Mouse (Mus musculus): ENCODE results near the gene Npas4. TPM values are rescaled to one million over a fixed set of nuclear protein-coding genes. Genes with fewer than 3 reads are reported as not detected.

Npas4 gene
- polyA plus RNA-seq, 1 experiment from 2014 or later = not detected

DNA sequence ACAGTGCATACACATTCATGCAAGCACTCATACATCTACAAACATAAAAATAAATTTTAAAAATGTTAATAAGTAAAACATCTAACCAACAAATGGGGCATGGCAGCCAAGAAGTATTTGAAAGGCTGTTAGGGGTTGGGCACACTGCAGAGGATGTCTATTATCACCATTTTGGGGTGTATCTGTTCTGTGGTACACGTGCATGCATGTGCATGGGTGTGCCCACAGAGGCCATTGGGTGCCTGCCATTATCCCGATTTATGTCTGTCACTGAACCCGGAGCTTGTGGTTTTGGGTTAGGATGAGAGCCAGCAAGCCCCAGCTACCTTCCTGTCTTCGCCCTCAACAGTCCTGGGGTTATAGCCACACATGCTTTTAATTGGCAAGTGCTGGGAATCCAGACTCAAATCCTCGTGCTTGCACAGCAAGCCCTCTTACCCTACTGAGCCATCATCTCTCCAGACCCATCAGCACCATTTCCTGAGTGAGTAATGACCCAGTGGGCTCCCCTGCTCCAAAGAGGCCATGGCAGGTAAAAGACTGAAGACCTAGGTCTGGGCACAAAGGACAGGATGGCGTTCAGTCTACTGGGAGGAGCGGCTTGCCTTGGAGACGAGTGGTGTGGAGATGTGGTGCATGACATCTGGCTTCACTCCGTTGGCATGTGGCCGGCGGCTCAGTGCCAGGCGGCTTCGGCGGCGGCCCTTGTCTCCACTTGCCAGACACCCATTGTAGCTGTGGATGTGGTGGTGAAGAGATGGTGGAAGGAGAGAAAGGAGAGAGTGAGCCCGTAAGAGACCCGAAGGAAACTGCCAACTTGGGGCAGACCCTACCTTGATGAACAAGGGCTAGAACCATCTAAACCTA, 52.4 kb downstream of the Npas4 start:
- WGBS = 79% methylated on average over 17 of the region's 17 CpGs
- H3K4me1 ChIP-seq (replicated peaks) = peaks cover 5% of the 10 kb centered on the region; the same call in 1 of the 2 replicates
- no peaks in the 10 kb centered on the region for H3K9me3 ChIP-seq
- H3K9ac ChIP-seq (replicated peaks) = no peak overlapping the region
- no peak overlapping the region for H3K27ac ChIP-seq
- 0 out of 2 replicates have a peak, but pooled peaks cover 5% of the 10 kb centered on the region for H3K36me3 ChIP-seq
- H3K4me2 ChIP-seq = no peak overlapping the region
- ATAC-seq (ENCODE audit: insufficient number of reproducible peaks, insufficient read depth, low FRiP score, low TSS enrichment, low read depth) = no peak
- H3K4me3 ChIP-seq (replicated peaks) = no peak overlapping the region
- peaks cover 10% of the 10 kb centered on the region for H3K27me3 ChIP-seq

DNA sequence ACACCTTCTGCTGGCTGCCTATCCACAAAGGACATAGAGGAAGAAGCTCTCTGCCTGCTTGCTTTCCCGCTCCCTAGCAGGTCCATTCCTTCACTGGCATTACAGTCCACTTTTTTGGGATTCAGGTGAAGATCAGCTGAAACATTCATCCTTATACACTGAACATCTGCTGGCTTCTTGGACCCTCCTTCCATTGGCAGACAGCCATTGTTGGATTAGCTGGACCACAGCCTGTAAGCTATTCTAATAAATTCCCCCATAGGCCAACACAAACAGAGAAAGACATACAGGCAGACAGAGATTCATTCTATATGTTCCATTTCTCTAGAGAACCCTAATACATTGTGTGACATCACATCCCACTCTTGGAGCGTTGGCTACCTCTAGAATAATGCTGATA, 53.2 kb downstream of the Npas4 start:
- Histone ChIP-seq H3K4me1 (replicated peaks) (no peaks in the 10 kb centered on the region), H3K4me3 (replicated peaks) (no peak overlapping the region), H3K36me3 (0 out of 2 replicates have a peak, but pooled peaks cover 5% of the 10 kb centered on the region), H3K9ac (replicated peaks) (no peak overlapping the region), H3K9me3 (no peaks in the 10 kb centered on the region), H3K4me2 (no peak overlapping the region), H3K27me3 (peaks cover 4% of the 10 kb centered on the region), H3K27ac (no peak overlapping the region)
- ATAC-seq (ENCODE audit: insufficient number of reproducible peaks, insufficient read depth, low FRiP score, low TSS enrichment, low read depth) = no peak
- WGBS = 91% methylated on average over 2 of the region's 2 CpGs

Other genes with a start within 250 kb of the Npas4 start
- gene Rbm4b, start 233.8 kb downstream of the Npas4 start, polyA plus RNA-seq (2016; fragmentation: Nextera tagmentation; extraction: Ambion mirVana) = 111 and 116 TPM in 2 replicates
- 80.1 and 90.2 TPM in 2 replicates for gene Rbm4, start 196.4 kb downstream of the Npas4 start, polyA plus RNA-seq (2016; fragmentation: Nextera tagmentation; extraction: Ambion mirVana)
- 36.3 and 57.2 TPM in 2 replicates for gene Gm21992, start 178.7 kb downstream of the Npas4 start, polyA plus RNA-seq (2016; fragmentation: Nextera tagmentation; extraction: Ambion mirVana)
- 113 and 114 TPM in 2 replicates for gene Rbm14, start 178.7 kb downstream of the Npas4 start, polyA plus RNA-seq (2016; fragmentation: Nextera tagmentation; extraction: Ambion mirVana)
- 56.4 and 60.4 TPM in 2 replicates for gene Ccs, start 151.0 kb downstream of the Npas4 start, polyA plus RNA-seq (2016; fragmentation: Nextera tagmentation; extraction: Ambion mirVana)
- 0.06 and 0.09 TPM in 2 replicates for gene Ccdc87, start 150.9 kb downstream of the Npas4 start, polyA plus RNA-seq (2016; fragmentation: Nextera tagmentation; extraction: Ambion mirVana)
- gene Ctsf, start 135.2 kb downstream of the Npas4 start, polyA plus RNA-seq (2016; fragmentation: Nextera tagmentation; extraction: Ambion mirVana) = 31.6 and 36.0 TPM in 2 replicates
- gene Actn3, start 112.4 kb downstream of the Npas4 start, polyA plus RNA-seq (2016; fragmentation: Nextera tagmentation; extraction: Ambion mirVana) = 9.0 and 9.1 TPM in 2 replicates
- 9.5 and 10.7 TPM in 2 replicates for gene Zdhhc24, start 111.6 kb downstream of the Npas4 start, polyA plus RNA-seq (2016; fragmentation: Nextera tagmentation; extraction: Ambion mirVana)
- gene Bbs1, start 83.7 kb downstream of the Npas4 start, polyA plus RNA-seq (2016; fragmentation: Nextera tagmentation; extraction: Ambion mirVana) = 5.1 and 6.5 TPM in 2 replicates
- gene Dpp3, start 62.0 kb downstream of the Npas4 start, polyA plus RNA-seq (2016; fragmentation: Nextera tagmentation; extraction: Ambion mirVana) = 148 and 152 TPM in 2 replicates
- gene Peli3, start 47.2 kb downstream of the Npas4 start, polyA plus RNA-seq (2016; fragmentation: Nextera tagmentation; extraction: Ambion mirVana) = 3.4 and 4.5 TPM in 2 replicates
- gene Mrpl11, start 28.2 kb downstream of the Npas4 start, polyA plus RNA-seq (2016; fragmentation: Nextera tagmentation; extraction: Ambion mirVana) = 153 and 154 TPM in 2 replicates
- gene Slc29a2, start 33.5 kb upstream of the Npas4 start, polyA plus RNA-seq (2016; fragmentation: Nextera tagmentation; extraction: Ambion mirVana) = 4.9 and 5.7 TPM in 2 replicates
- gene B4gat1, start 48.5 kb upstream of the Npas4 start, polyA plus RNA-seq (2016; fragmentation: Nextera tagmentation; extraction: Ambion mirVana) = 42.3 and 44.8 TPM in 2 replicates
- gene AC124502.3, start 48.6 kb upstream of the Npas4 start, polyA plus RNA-seq (2016; fragmentation: Nextera tagmentation; extraction: Ambion mirVana) = 2.4 and 4.1 TPM in 2 replicates
- 48.3 and 49.5 TPM in 2 replicates for gene Brms1, start 51.0 kb upstream of the Npas4 start, polyA plus RNA-seq (2016; fragmentation: Nextera tagmentation; extraction: Ambion mirVana)
- 2.4 and 2.5 TPM in 2 replicates for gene Rin1, start 60.2 kb upstream of the Npas4 start, polyA plus RNA-seq (2016; fragmentation: Nextera tagmentation; extraction: Ambion mirVana)
- 30.6 and 38.1 TPM in 2 replicates for gene Cd248, start 77.8 kb upstream of the Npas4 start, polyA plus RNA-seq (2016; fragmentation: Nextera tagmentation; extraction: Ambion mirVana)
- gene Tmem151a, start 95.2 kb upstream of the Npas4 start, polyA plus RNA-seq (2016; fragmentation: Nextera tagmentation; extraction: Ambion mirVana) = 2.3 and 2.8 TPM in 2 replicates
- 60.7 and 69.4 TPM in 2 replicates for gene Yif1a, start 98.2 kb upstream of the Npas4 start, polyA plus RNA-seq (2016; fragmentation: Nextera tagmentation; extraction: Ambion mirVana)
- 43.0 and 46.3 TPM in 2 replicates for gene Cnih2, start 108.2 kb upstream of the Npas4 start, polyA plus RNA-seq (2016; fragmentation: Nextera tagmentation; extraction: Ambion mirVana)
- gene Rab1b, start 116.8 kb upstream of the Npas4 start, polyA plus RNA-seq (2016; fragmentation: Nextera tagmentation; extraction: Ambion mirVana) = 237 and 239 TPM in 2 replicates
- 28.1 and 32.1 TPM in 2 replicates for gene Klc2, start 128.2 kb upstream of the Npas4 start, polyA plus RNA-seq (2016; fragmentation: Nextera tagmentation; extraction: Ambion mirVana)

Data from limb, embryonic 12.5 days (tissue).